Mouse (Mus musculus) forebrain, embryonic 14.5 days (tissue): ENCODE data around the gene Ano10. TPM values are rescaled to one million over a fixed set of nuclear protein-coding genes. Genes with fewer than 3 reads are reported as not detected.

Source experiments
- ATAC-seq: fragments of 200-750 bp; cut with Nextera tagmentation; 2 replicates; pipeline ENCODE4 v1.8.0; 2017; ENCODE audit warnings: mild to moderate bottlenecking, moderate library complexity
- DNase-seq: peaks from one replicate; pipeline ENCODE4 v3.0.0-alpha.2; 2015; ENCODE audit warnings: low spot score
- H3K27ac ChIP-seq: fragments of 300-500 bp; sonication (generic); 2 replicates; pipeline ENCODE4 v1.5.1; 2014; ENCODE audit warnings: low read depth, mild to moderate bottlenecking, control low read depth, low read length, moderate library complexity
- H3K27me3 ChIP-seq: fragments of 300-500 bp; sonication (generic); replicated peaks from 2 replicates; pipeline ENCODE4 v1.6.1; 2014; ENCODE audit warnings: low read length, control low read depth, mixed read lengths; ENCODE audit not compliant: control insufficient read depth, insufficient read depth
- H3K36me3 ChIP-seq: fragments of 300-500 bp; sonication (generic); 2 replicates; pipeline ENCODE4 v1.6.1; 2014; ENCODE audit warnings: low read length, control low read depth; ENCODE audit not compliant: control insufficient read depth, insufficient read depth
- H3K4me1 ChIP-seq: fragments of 300-500 bp; sonication (generic); 2 replicates; pipeline ENCODE4 v1.6.1; 2014; ENCODE audit warnings: antibody characterized with exemption, low read length, control low read depth; ENCODE audit not compliant: control insufficient read depth, insufficient read depth
- H3K4me2 ChIP-seq: fragments of 300-500 bp; sonication (generic); 2 replicates; pipeline ENCODE4 v1.6.1; 2014; ENCODE audit warnings: mild to moderate bottlenecking, control low read depth, low read length
- H3K4me3 ChIP-seq: fragments of 300-500 bp; sonication (generic); 2 replicates; pipeline ENCODE4 v1.5.1; 2014; ENCODE audit warnings: low read depth, low read length, control low read depth
- H3K9ac ChIP-seq: fragments of 300-500 bp; sonication (generic); 2 replicates; pipeline ENCODE4 v1.6.1; 2014; ENCODE audit warnings: mild to moderate bottlenecking, low read length, control low read depth, moderate library complexity
- H3K9me3 ChIP-seq: fragments of 300-500 bp; sonication (generic); replicated peaks from 2 replicates; pipeline ENCODE4 v1.6.1; 2016; ENCODE audit warnings: low read length, control low read depth, mixed read lengths; ENCODE audit not compliant: control insufficient read depth
- WGBS: fragments of 180-500 bp; shearing (Covaris S2); extraction: QIAGEN DNeasy Blood & Tissue Kit; methylation state at CpG from one replicate; pipeline ENCODE4 v1.1.7; 2014; 5-methylcytosine and 5-hydroxymethylcytosine counted together
- polyA plus RNA-seq: library from polyadenylated mRNA; unstranded; fragments of >200 nt; fragmentation: Nextera tagmentation; extraction: Ambion mirVana; gene quantifications from 2 replicates; pipeline ENCODE4 v1.2.1, GENCODE M21; 2014

Gene Ano10
- polyA plus RNA-seq, 1 experiment from 2014 or later, result 45.2 TPM

GRCm38 (mm10) chr9:122157079-122157441 lies 137.2 kb downstream of the Ano10 start:
- ATAC-seq (no peak), DNase-seq (no peak)
- H3K4me1 ChIP-seq, result no peaks in the 10 kb centered on the region
- 93% methylated on average over 14 of the region's 14 CpGs for WGBS
- no peak overlapping the region for H3K4me2 ChIP-seq
- peaks cover 35% of the 10 kb centered on the region for H3K36me3 ChIP-seq
- H3K27ac ChIP-seq, result no peak overlapping the region
- no peak overlapping the region for H3K9ac ChIP-seq
- H3K4me3 ChIP-seq, result no peak overlapping the region
- H3K9me3 ChIP-seq, result no peaks in the 10 kb centered on the region
- H3K27me3 ChIP-seq, result no peaks in the 10 kb centered on the region

- no peak for DNase-seq
- Histone ChIP-seq H3K9ac (no peak overlapping the region), H3K4me1 (no peaks in the 10 kb centered on the region), H3K4me3 (no peak overlapping the region), H3K9me3 (no peaks in the 10 kb centered on the region), H3K4me2 (no peak overlapping the region), H3K27ac (no peak overlapping the region), H3K36me3 (peaks cover 35% of the 10 kb centered on the region), H3K27me3 (no peaks in the 10 kb centered on the region)
- 85% methylated on average over 5 of the region's 5 CpGs for WGBS
- ATAC-seq, result no peak
Measured at GRCm38 (mm10) chr9:122156389-122157078, 137.7 kb downstream of the Ano10 start.

- no peaks in the 10 kb centered on the region for H3K9me3 ChIP-seq
- H3K4me2 ChIP-seq, result no peak overlapping the region
- H3K4me1 ChIP-seq, result no peaks in the 10 kb centered on the region
- DNase-seq (no peak), ATAC-seq (no peak)
- H3K36me3 ChIP-seq, result peaks cover 26% of the 10 kb centered on the region
- H3K27ac ChIP-seq, result no peak overlapping the region
- no peak overlapping the region for H3K9ac ChIP-seq
- 85% methylated on average over 1 of the region's 1 CpGs for WGBS
- H3K27me3 ChIP-seq, result no peaks in the 10 kb centered on the region
- H3K4me3 ChIP-seq, result no peak overlapping the region
Measured at GRCm38 (mm10) chr9:122155193-122155592, 139.0 kb downstream of the Ano10 start.

- Histone ChIP-seq H3K27me3 (no peaks in the 10 kb centered on the region), H3K4me3 (no peak overlapping the region), H3K4me2 (no peak overlapping the region), H3K9ac (no peak overlapping the region), H3K36me3 (peaks cover 21% of the 10 kb centered on the region), H3K9me3 (no peaks in the 10 kb centered on the region), H3K27ac (no peak overlapping the region), H3K4me1 (no peaks in the 10 kb centered on the region)
- WGBS, result 87% methylated on average over 3 of the region's 3 CpGs
- ATAC-seq (no peak), DNase-seq (no peak)
Measured at GRCm38 (mm10) chr9:122153436-122153835, 140.8 kb downstream of the Ano10 start.

- Histone ChIP-seq H3K27ac (no peak overlapping the region), H3K4me1 (no peaks in the 10 kb centered on the region), H3K36me3 (peaks cover 13% of the 10 kb centered on the region), H3K4me3 (no peak overlapping the region), H3K4me2 (no peak overlapping the region), H3K9me3 (no peaks in the 10 kb centered on the region), H3K27me3 (no peaks in the 10 kb centered on the region), H3K9ac (no peak overlapping the region)
- DNase-seq, result no peak
- no peak for ATAC-seq
- 86% methylated on average over 1 of the region's 1 CpGs for WGBS
Measured at GRCm38 (mm10) chr9:122152501-122152900, 141.7 kb downstream of the Ano10 start.

GRCm38 (mm10) chr9:122152063-122152462 lies 142.2 kb downstream of the Ano10 start:
- Histone ChIP-seq H3K9ac (no peak overlapping the region), H3K27ac (no peak overlapping the region), H3K4me3 (no peak overlapping the region), H3K9me3 (no peaks in the 10 kb centered on the region), H3K36me3 (peaks cover 9% of the 10 kb centered on the region), H3K27me3 (no peaks in the 10 kb centered on the region), H3K4me1 (no peaks in the 10 kb centered on the region), H3K4me2 (no peak overlapping the region)
- ATAC-seq (no peak), DNase-seq (no peak)
- WGBS, result 95% methylated on average over 4 of the region's 4 CpGs

GRCm38 (mm10) chr9:122149997-122150826 lies 144.0 kb downstream of the Ano10 start:
- DNase-seq (no peak), ATAC-seq (no peak)
- no peaks in the 10 kb centered on the region for H3K27me3 ChIP-seq
- no peak overlapping the region for H3K4me2 ChIP-seq
- H3K9ac ChIP-seq, result no peak overlapping the region
- no peak overlapping the region for H3K4me3 ChIP-seq
- peaks cover 2% of the 10 kb centered on the region; the same call in 1 of the 2 replicates for H3K36me3 ChIP-seq
- H3K4me1 ChIP-seq, result no peaks in the 10 kb centered on the region
- H3K9me3 ChIP-seq, result no peaks in the 10 kb centered on the region
- WGBS, result 91% methylated on average over 9 of the region's 9 CpGs
- H3K27ac ChIP-seq, result no peak overlapping the region

GRCm38 (mm10) chr9:122148356-122148755 lies 145.9 kb downstream of the Ano10 start:
- 0 out of 2 replicates have a peak, but pooled peaks cover 4% of the 10 kb centered on the region for H3K9me3 ChIP-seq
- no peak for ATAC-seq
- no peak overlapping the region for H3K9ac ChIP-seq
- H3K4me1 ChIP-seq, result no peaks in the 10 kb centered on the region
- DNase-seq, result no peak
- 84% methylated on average over 3 of the region's 3 CpGs for WGBS
- H3K4me3 ChIP-seq, result no peak overlapping the region
- H3K27me3 ChIP-seq, result no peaks in the 10 kb centered on the region
- H3K36me3 ChIP-seq, result peaks cover 11% of the 10 kb centered on the region
- H3K4me2 ChIP-seq, result no peak overlapping the region
- no peak overlapping the region for H3K27ac ChIP-seq
